Mouse (Mus musculus): ENCODE measurements at regions not wholly inside any gene's neighbourhood (a gene's known extent, or its start where the extent isn't known, plus 50 kb on each side); places are given as distances from the start of the nearest gene placed in this dataset.
"Not testable (repeated sequence)": the region's sequence is repeated elsewhere in the genome, so short reads cannot be mapped to it uniquely, and the experiment has no call there.

- no peak for DNase-seq (ENCODE audit: low spot score in 2 of 2)
Observed at GRCm38 (mm10) chr7:122820587-122821535, 144.6 kb upstream of the Rbbp6 start.

GRCm38 (mm10) chr7:122823429-122823828 is 142.1 kb upstream of the Rbbp6 start:
- no peak for DNase-seq (ENCODE audit: low spot score in 2 of 2)

GRCm38 (mm10) chr7:122839091-122839490 is 126.4 kb upstream of the Rbbp6 start:
- no peak for DNase-seq (ENCODE audit: low spot score in 2 of 2)

- no peak for DNase-seq (ENCODE audit: low spot score in 2 of 2)
Observed at GRCm38 (mm10) chr7:122844831-122845230, 120.7 kb upstream of the Rbbp6 start.

GRCm38 (mm10) chr7:122847376-122847775 is 118.1 kb upstream of the Rbbp6 start:
- DNase-seq (ENCODE audit: low spot score in 2 of 2): peak; percentile 11 to 71

DNA sequence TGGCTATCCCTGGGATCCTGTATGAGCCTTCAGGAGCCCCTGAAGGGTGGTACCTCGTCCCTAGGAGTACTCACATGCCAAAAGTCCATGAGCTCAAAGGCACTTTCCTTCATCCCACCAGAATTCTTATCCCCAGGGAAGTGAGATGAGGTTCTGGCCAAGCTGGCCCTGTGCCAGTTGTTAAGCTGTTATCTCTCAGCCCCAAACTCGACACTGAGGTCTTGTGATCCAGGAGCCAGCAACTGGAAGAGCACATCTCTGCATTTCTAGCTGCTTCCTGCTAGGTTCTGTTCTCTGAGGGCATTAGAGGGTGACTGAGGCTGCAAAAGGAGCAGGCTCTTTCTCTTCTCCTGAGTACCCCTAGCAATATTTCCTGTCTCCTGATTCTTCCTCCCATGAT is 92.1 kb upstream of the Rbbp6 start:
- DNase-seq (ENCODE audit: low spot score in 2 of 2): no peak

- no peak for DNase-seq (ENCODE audit: low spot score in 2 of 2)
Observed at GRCm38 (mm10) chr7:122876286-122876685, 89.2 kb upstream of the Rbbp6 start.

DNA sequence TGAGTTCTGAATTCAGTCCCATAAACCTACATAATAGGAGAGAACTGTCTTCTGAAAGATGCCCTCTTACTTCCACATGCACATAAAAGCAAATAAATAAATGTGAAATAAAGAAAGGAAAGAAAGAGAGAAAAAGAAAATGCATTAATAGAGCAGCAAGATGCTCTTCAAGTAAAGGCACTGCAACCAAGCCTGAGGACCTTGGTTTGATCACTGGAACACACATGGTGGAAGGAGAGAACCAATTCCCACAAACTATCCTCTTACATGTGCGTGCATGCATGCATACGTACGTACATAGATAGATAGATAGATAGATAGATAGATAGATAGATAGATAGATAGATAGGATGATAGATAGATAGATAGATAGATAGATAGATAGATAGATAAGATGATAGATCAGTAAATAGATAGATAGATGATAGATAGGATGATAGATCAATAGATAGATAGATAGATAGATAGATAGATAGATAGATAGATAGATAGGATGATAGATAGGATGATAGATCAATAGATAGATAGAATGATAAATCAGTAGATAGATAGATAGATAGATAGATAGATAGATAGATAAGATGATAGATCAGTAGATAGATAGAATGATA is 83.5 kb upstream of the Rbbp6 start:
- not testable (repeated sequence) for DNase-seq (ENCODE audit: low spot score in 2 of 2)

DNA sequence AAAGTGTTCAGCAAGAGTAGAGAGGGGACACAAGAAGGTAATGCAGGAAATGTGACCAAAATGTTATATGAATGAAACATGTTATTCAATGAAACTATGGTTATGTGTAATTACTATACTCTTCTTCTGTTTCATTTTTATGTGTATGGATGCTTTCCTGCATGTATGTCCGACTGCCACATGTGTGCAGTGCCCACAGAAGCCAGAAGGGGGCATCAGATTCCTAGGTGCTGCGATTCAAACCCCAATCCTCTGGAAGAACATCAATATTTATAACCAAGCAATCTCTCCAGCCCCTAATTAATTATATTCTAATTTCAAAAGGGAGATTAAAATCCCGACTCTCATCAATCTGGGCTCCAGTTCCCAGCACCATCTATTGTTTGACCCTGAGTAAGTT is 78.7 kb upstream of the Rbbp6 start:
- no peak for DNase-seq (ENCODE audit: low spot score in 2 of 2)

DNA sequence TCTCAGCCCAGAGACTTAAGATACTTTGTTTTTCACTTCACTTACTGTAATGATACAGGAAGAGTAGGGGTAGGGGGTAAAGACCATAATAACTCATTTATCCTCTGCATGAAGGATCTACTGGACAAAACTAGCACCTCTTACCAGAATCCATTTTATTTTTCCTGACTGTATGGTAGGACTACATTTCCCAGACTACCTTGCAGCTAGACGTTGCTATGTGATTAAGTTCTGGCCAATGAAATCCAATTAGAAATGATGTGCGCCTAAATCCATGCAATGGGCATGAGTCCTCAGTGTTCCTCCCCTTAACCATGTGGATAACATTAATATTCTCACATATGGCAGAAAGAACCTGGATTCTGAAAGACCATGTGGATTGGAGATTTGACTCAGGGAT is 68.3 kb upstream of the Rbbp6 start:
- no peak for DNase-seq (ENCODE audit: low spot score in 2 of 2)

GRCm38 (mm10) chr7:122906056-122906455 is 59.4 kb upstream of the Rbbp6 start:
- no peak for DNase-seq (ENCODE audit: low spot score in 2 of 2)

DNA sequence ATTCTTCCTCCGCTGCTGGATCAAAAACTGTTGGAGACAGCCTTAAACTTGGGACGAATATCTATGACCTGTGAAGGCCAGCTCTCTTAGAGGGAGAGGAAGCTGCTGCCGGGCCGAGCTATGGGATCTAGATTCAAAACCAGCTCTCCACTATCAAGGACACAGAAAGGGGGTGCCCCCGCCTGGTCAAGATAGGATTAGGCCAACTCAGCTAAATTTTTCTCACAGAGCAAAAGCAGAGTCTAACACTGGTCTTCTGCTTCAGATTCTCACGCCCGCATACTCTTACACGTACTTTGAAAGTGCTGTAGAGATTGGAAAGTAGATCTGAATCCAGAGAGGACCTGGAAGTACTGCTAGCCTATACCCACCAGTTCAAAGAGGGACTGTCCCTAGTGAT is 56.2 kb upstream of the Rbbp6 start:
- DNase-seq (ENCODE audit: low spot score in 2 of 2): no peak

Measured in layer of hippocampus, postnatal 14 days (tissue).